Mouse (Mus musculus): ENCODE measurements around the gene Hoxb6.

- no peak for TF ChIP-seq POLR2A (IDR thresholded peaks at IDR 0.05; ENCODE audit: control insufficient read depth, extremely low read depth, insufficient read depth, low read length, poor library complexity)
- no peak for TF ChIP-seq CTCF (IDR thresholded peaks at IDR 0.05; ENCODE audit: borderline replicate concordance, control insufficient read depth, extremely low read depth, insufficient read depth, low read length, poor library complexity)
Observed at GRCm38 (mm10) chr11:96349491-96350340, 57.4 kb downstream of the Hoxb6 start.
